Mouse (Mus musculus): ENCODE data around the gene Smok3c. TPM values are rescaled to one million over a fixed set of nuclear protein-coding genes. Genes with fewer than 3 reads are reported as not detected.

Smok3c gene
- polyA plus RNA-seq, 1 experiment from 2014 or later: not detected

Other genes with a start within 250 kb of the Smok3c start
- not detected in 2 replicates for gene Pilra, start 216.9 kb upstream of the Smok3c start, polyA plus RNA-seq (2015; fragmentation: Nextera tagmentation; extraction: Ambion mirVana)
- not detected in 2 replicates for gene Pilrb1, start 195.1 kb upstream of the Smok3c start, polyA plus RNA-seq (2015; fragmentation: Nextera tagmentation; extraction: Ambion mirVana)
- not detected in 2 replicates for gene Pilrb2, start 181.4 kb upstream of the Smok3c start, polyA plus RNA-seq (2015; fragmentation: Nextera tagmentation; extraction: Ambion mirVana)
- not detected in 2 replicates for gene Cyp3a13, start 131.6 kb upstream of the Smok3c start, polyA plus RNA-seq (2015; fragmentation: Nextera tagmentation; extraction: Ambion mirVana)
- 0.06 and 0.33 TPM in 2 replicates for gene Gjc3, start 90.1 kb upstream of the Smok3c start, polyA plus RNA-seq (2015; fragmentation: Nextera tagmentation; extraction: Ambion mirVana)
- gene Azgp1, start 71.7 kb upstream of the Smok3c start, polyA plus RNA-seq (2015; fragmentation: Nextera tagmentation; extraction: Ambion mirVana): not detected in 2 replicates
- not detected in 2 replicates for gene Smok3a, start 31.9 kb upstream of the Smok3c start, polyA plus RNA-seq (2015; fragmentation: Nextera tagmentation; extraction: Ambion mirVana)
- not detected in 2 replicates for gene Smok3b, start 31.8 kb upstream of the Smok3c start, polyA plus RNA-seq (2015; fragmentation: Nextera tagmentation; extraction: Ambion mirVana)
- gene Zkscan1, start 31.9 kb downstream of the Smok3c start, polyA plus RNA-seq (2015; fragmentation: Nextera tagmentation; extraction: Ambion mirVana): 31.2 and 34.2 TPM in 2 replicates
- 117 and 118 TPM in 2 replicates for gene Zscan21, start 63.7 kb downstream of the Smok3c start, polyA plus RNA-seq (2015; fragmentation: Nextera tagmentation; extraction: Ambion mirVana)
- gene Zfp113, start 102.5 kb downstream of the Smok3c start, polyA plus RNA-seq (2015; fragmentation: Nextera tagmentation; extraction: Ambion mirVana): 39.4 and 43.9 TPM in 2 replicates
- gene Cops6, start 107.9 kb downstream of the Smok3c start, polyA plus RNA-seq (2015; fragmentation: Nextera tagmentation; extraction: Ambion mirVana): 281 and 305 TPM in 2 replicates
- gene Ap4m1, start 118.8 kb downstream of the Smok3c start, polyA plus RNA-seq (2015; fragmentation: Nextera tagmentation; extraction: Ambion mirVana): 27.8 and 31.9 TPM in 2 replicates
- gene Mcm7, start 119.2 kb downstream of the Smok3c start, polyA plus RNA-seq (2015; fragmentation: Nextera tagmentation; extraction: Ambion mirVana): 173 and 191 TPM in 2 replicates
- 83.2 and 87.6 TPM in 2 replicates for gene Taf6, start 134.3 kb downstream of the Smok3c start, polyA plus RNA-seq (2015; fragmentation: Nextera tagmentation; extraction: Ambion mirVana)
- 39.8 and 40.8 TPM in 2 replicates for gene Cnpy4, start 134.3 kb downstream of the Smok3c start, polyA plus RNA-seq (2015; fragmentation: Nextera tagmentation; extraction: Ambion mirVana)
- 12.9 and 13.2 TPM in 2 replicates for gene Mblac1, start 141.1 kb downstream of the Smok3c start, polyA plus RNA-seq (2015; fragmentation: Nextera tagmentation; extraction: Ambion mirVana)
- not detected in 2 replicates for gene Nxpe5, start 172.7 kb downstream of the Smok3c start, polyA plus RNA-seq (2015; fragmentation: Nextera tagmentation; extraction: Ambion mirVana)
- gene Lamtor4, start 202.3 kb downstream of the Smok3c start, polyA plus RNA-seq (2015; fragmentation: Nextera tagmentation; extraction: Ambion mirVana): 71.3 and 87.4 TPM in 2 replicates
- 11.1 and 14.0 TPM in 2 replicates for gene BC037034, start 210.8 kb downstream of the Smok3c start, polyA plus RNA-seq (2015; fragmentation: Nextera tagmentation; extraction: Ambion mirVana)
- 1.6 and 2.4 TPM in 2 replicates for gene Gal3st4, start 219.6 kb downstream of the Smok3c start, polyA plus RNA-seq (2015; fragmentation: Nextera tagmentation; extraction: Ambion mirVana)
- gene Gm43720, start 226.8 kb downstream of the Smok3c start, polyA plus RNA-seq (2015; fragmentation: Nextera tagmentation; extraction: Ambion mirVana): 0.10 TPM in 1 of 2 replicates, not detected in the other
- gene Gpc2, start 226.8 kb downstream of the Smok3c start, polyA plus RNA-seq (2015; fragmentation: Nextera tagmentation; extraction: Ambion mirVana): 212 and 245 TPM in 2 replicates
- 5.6 and 6.3 TPM in 2 replicates for gene Stag3, start 227.0 kb downstream of the Smok3c start, polyA plus RNA-seq (2015; fragmentation: Nextera tagmentation; extraction: Ambion mirVana)

Data from forebrain, embryonic 16.5 days (tissue).